Comparison of ENCODE assay signal across 8 mouse cellular contexts in the genomic region with DNA sequence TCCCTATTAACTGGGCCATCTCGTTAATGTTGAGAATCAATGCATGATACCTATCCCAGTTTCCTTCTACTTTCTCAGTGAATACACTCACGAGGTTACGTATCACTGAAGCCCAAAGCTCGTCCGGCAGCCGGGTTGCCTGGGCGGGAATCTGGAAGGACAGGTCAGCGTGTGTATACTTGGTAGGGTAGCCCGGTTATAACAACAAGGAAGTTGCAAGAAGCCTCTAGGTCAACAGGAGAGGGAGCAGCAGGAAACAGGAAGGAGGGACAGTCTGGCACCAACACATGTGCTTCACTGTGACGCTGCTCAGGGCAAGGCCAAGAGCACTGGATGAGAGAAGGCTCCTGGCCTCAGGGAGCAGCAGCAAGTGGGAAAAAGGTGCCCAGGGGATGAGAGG. TPM values are rescaled to one million over a fixed set of nuclear protein-coding genes. Genes with fewer than 3 reads are reported as not detected.
DNase-seq lines count a peak whose midpoint lies in the region; ATAC-seq and TF ChIP-seq lines count a peak whose summit lies in the region.

No protein-coding gene starts in this region.

- no peaks in the 10 kb centered on the region for H3K36me3 ChIP-seq in midbrain, embryonic 16.5 days (ENCODE audit: control insufficient read depth, insufficient read depth, low read length)
- no peaks in the 10 kb centered on the region for H3K36me3 ChIP-seq in midbrain, embryonic 14.5 days (ENCODE audit: control insufficient read depth, insufficient read depth, low read length)
- no peaks in the 10 kb centered on the region for H3K36me3 ChIP-seq in heart, embryonic 11.5 days (ENCODE audit: control insufficient read depth, insufficient read depth, low read length)
- no peaks in the 10 kb centered on the region for H3K36me3 ChIP-seq in liver, adult 2 months (ENCODE audit: control insufficient read depth, insufficient read depth, low read length)
- no peaks in the 10 kb centered on the region for H3K36me3 ChIP-seq in stomach, embryonic 14.5 days (ENCODE audit: control insufficient read depth, insufficient read depth, low read length)

- H3K79me2 ChIP-seq in liver, adult 2 months (ENCODE audit: control insufficient read depth, insufficient read depth, low read length), result no peaks in the 10 kb centered on the region; the same call in 1 of the 2 replicates

- H3K27ac ChIP-seq in midbrain, embryonic 16.5 days (ENCODE audit: low read length), result peak overlapping the region; percentile 18; the same call in 1 of the 2 replicates
- H3K27ac ChIP-seq in midbrain, embryonic 14.5 days (replicated peaks; ENCODE audit: low read depth, low read length), result no peak overlapping the region
- 0 out of 2 replicates have a peak overlapping the region, but pooled peaks have one; percentile 22 for H3K27ac ChIP-seq in heart, embryonic 11.5 days (ENCODE audit: low read depth, low read length)
- H3K27ac ChIP-seq in liver, adult 2 months (replicated peaks; ENCODE audit: insufficient read depth, low read depth, low read length), result peak overlapping the region; percentile 34
- no peak overlapping the region for H3K27ac ChIP-seq in stomach, embryonic 14.5 days (ENCODE audit: low read length)

- H3K4me1 ChIP-seq in midbrain, embryonic 16.5 days (ENCODE audit: control insufficient read depth, insufficient read depth, low read length), result no peaks in the 10 kb centered on the region
- no peaks in the 10 kb centered on the region for H3K4me1 ChIP-seq in midbrain, embryonic 14.5 days (ENCODE audit: control insufficient read depth, insufficient read depth, low read length)
- H3K4me1 ChIP-seq in heart, embryonic 11.5 days (ENCODE audit: control insufficient read depth, insufficient read depth, low read length), result 0 out of 2 replicates have a peak, but pooled peaks cover 5% of the 10 kb centered on the region
- H3K4me1 ChIP-seq in liver, adult 2 months (ENCODE audit: control insufficient read depth, insufficient read depth, low read length), result no peaks in the 10 kb centered on the region
- no peaks in the 10 kb centered on the region for H3K4me1 ChIP-seq in stomach, embryonic 14.5 days (ENCODE audit: control insufficient read depth, insufficient read depth, low read length)

- H3K9me3 ChIP-seq in midbrain, embryonic 16.5 days (replicated peaks; ENCODE audit: control insufficient read depth, low read length, poor library complexity, severe bottlenecking), result no peaks in the 10 kb centered on the region
- no peaks in the 10 kb centered on the region for H3K9me3 ChIP-seq in midbrain, embryonic 14.5 days (ENCODE audit: control insufficient read depth, low read length)
- no peaks in the 10 kb centered on the region for H3K9me3 ChIP-seq in heart, embryonic 11.5 days (replicated peaks; ENCODE audit: control insufficient read depth, low read length)
- H3K9me3 ChIP-seq in stomach, embryonic 14.5 days (ENCODE audit: control insufficient read depth, low read depth, low read length), result no peaks in the 10 kb centered on the region

- TF ChIP-seq CTCF in liver, adult 2 months (IDR thresholded peaks at IDR 0.05; ENCODE audit: low read depth, low read length), result no peak

- no peaks in the 10 kb centered on the region for H3K27me3 ChIP-seq in midbrain, embryonic 16.5 days (ENCODE audit: control insufficient read depth, insufficient read depth, low read depth, low read length)
- H3K27me3 ChIP-seq in midbrain, embryonic 14.5 days (ENCODE audit: control insufficient read depth, insufficient read depth, low read length), result no peaks in the 10 kb centered on the region
- no peaks in the 10 kb centered on the region for H3K27me3 ChIP-seq in heart, embryonic 11.5 days (ENCODE audit: control insufficient read depth, insufficient read depth, low read length)
- no peaks in the 10 kb centered on the region for H3K27me3 ChIP-seq in liver, adult 2 months (ENCODE audit: control insufficient read depth, insufficient read depth, low read length)
- H3K27me3 ChIP-seq in stomach, embryonic 14.5 days (ENCODE audit: control insufficient read depth, insufficient read depth, low read length), result no peaks in the 10 kb centered on the region

- DNase-seq in midbrain, embryonic 14.5 days, result no peak
- peak; percentile 12 for DNase-seq in liver, adult 2 months (ENCODE audit: extremely low read depth, low read depth, low spot score)
- no peak for DNase-seq in retina, postnatal 1 day
- no peak for DNase-seq in c-Kit-positive CD71-positive TER-119-positive erythroid progenitor cells, embryonic 14.5 days (ENCODE audit: low spot score)
- no peak for DNase-seq in layer of hippocampus, postnatal 36 days

- no peak for TF ChIP-seq POLR2A in liver, adult 2 months (IDR thresholded peaks at IDR 0.05; ENCODE audit: extremely low read depth, insufficient read depth, low read length)

- no peak overlapping the region for H3K9ac ChIP-seq in midbrain, embryonic 16.5 days (ENCODE audit: low read depth, low read length)
- no peak overlapping the region for H3K9ac ChIP-seq in midbrain, embryonic 14.5 days (replicated peaks; ENCODE audit: low read length)
- H3K9ac ChIP-seq in heart, embryonic 11.5 days (ENCODE audit: low read depth, low read length), result no peak overlapping the region; the same call in 1 of the 2 replicates
- no peak overlapping the region; the same call in 1 of the 2 replicates for H3K9ac ChIP-seq in liver, adult 2 months (ENCODE audit: low read depth, low read length)
- H3K9ac ChIP-seq in stomach, embryonic 14.5 days (replicated peaks; ENCODE audit: low read depth, low read length), result no peak overlapping the region

- no peak; the same call in 1 of the 2 replicates for ATAC-seq in midbrain, embryonic 16.5 days
- ATAC-seq in midbrain, embryonic 14.5 days (ENCODE audit: low FRiP score, low TSS enrichment), result no peak
- ATAC-seq in heart, embryonic 11.5 days (replicated peaks; ENCODE audit: insufficient number of reproducible peaks, low FRiP score, low TSS enrichment), result peak; percentile 57; the same call in 1 of the 2 replicates
- peak; percentile 53; the same call in 1 of the 2 replicates for ATAC-seq in stomach, embryonic 14.5 days (ENCODE audit: insufficient number of reproducible peaks, insufficient read depth, low FRiP score, low read depth)

- H3K4me2 ChIP-seq in midbrain, embryonic 16.5 days (ENCODE audit: low read length), result no peak overlapping the region
- no peak overlapping the region for H3K4me2 ChIP-seq in midbrain, embryonic 14.5 days (ENCODE audit: low read length)
- H3K4me2 ChIP-seq in heart, embryonic 11.5 days, result 0 out of 2 replicates have a peak overlapping the region, but pooled peaks have one; percentile 17
- H3K4me2 ChIP-seq in stomach, embryonic 14.5 days (replicated peaks; ENCODE audit: low read depth, low read length), result no peak overlapping the region

- WGBS in midbrain, embryonic 16.5 days, result 86% methylated on average over 10 of the region's 10 CpGs
- 85% methylated on average over 10 of the region's 10 CpGs for whole genome bisulfite sequencing in midbrain, embryonic 14.5 days
- 55% methylated on average over 10 of the region's 10 CpGs for WGBS in heart, embryonic 11.5 days (ENCODE audit: insufficient replicate concordance)
- WGBS in liver, adult 2 months, result 66% methylated on average over 10 of the region's 10 CpGs
- 60% methylated on average over 10 of the region's 10 CpGs for WGBS in stomach, embryonic 14.5 days

- H3K4me3 ChIP-seq in midbrain, embryonic 16.5 days (ENCODE audit: low read depth, low read length), result no peak overlapping the region
- no peak overlapping the region for H3K4me3 ChIP-seq in midbrain, embryonic 14.5 days (replicated peaks; ENCODE audit: low read depth, low read length)
- H3K4me3 ChIP-seq in heart, embryonic 11.5 days (ENCODE audit: low read depth, low read length), result no peak overlapping the region
- H3K4me3 ChIP-seq in liver, adult 2 months (ENCODE audit: insufficient read depth, low read depth, low read length), result 0 out of 2 replicates have a peak overlapping the region, but pooled peaks have one; percentile 1
- H3K4me3 ChIP-seq in stomach, embryonic 14.5 days (ENCODE audit: low read depth, low read length), result no peak overlapping the region

RNA-seq across cellular contexts. Expression of gene Ica1, which starts 7.9 kb away (rescaled TPM):
- 74.0 and 82.4 TPM in 2 replicates for polyA plus RNA-seq in midbrain, embryonic 16.5 days (2015; fragmentation: Nextera tagmentation; extraction: Ambion mirVana)
- 59.0 and 62.6 TPM in 2 replicates for polyA plus RNA-seq in midbrain, embryonic 14.5 days (2014; fragmentation: Nextera tagmentation; extraction: Ambion mirVana)
- 36.9 and 37.1 TPM in 2 replicates for polyA plus RNA-seq in heart, embryonic 11.5 days (2014; fragmentation: Nextera tagmentation; extraction: Ambion mirVana)
- 2.9 and 3.4 TPM in 2 replicates for total RNA-seq in liver, adult 2 months (2014; rRNA removed)
- polyA plus RNA-seq in liver, adult 2 months (2012; rRNA removed), result 0.54 and 0.84 TPM in 2 replicates
- 25.4 and 25.6 TPM in 2 replicates for polyA plus RNA-seq in stomach, embryonic 14.5 days (2014; fragmentation: Nextera tagmentation; extraction: Ambion mirVana)
- total RNA-seq in layer of hippocampus, postnatal 36 days (2021), result 10 to 100 TPM; 56.3 to 61.7 TPM

Comparison
In these comparisons a context has a peak if more than half of its experiments do, and no peak if none do; other contexts are left out.
1. H3K27ac ChIP-seq: peak in midbrain, embryonic 16.5 days (single experiment), heart, embryonic 11.5 days (single experiment) and liver, adult 2 months (single experiment); none in midbrain, embryonic 14.5 days (single experiment) and stomach, embryonic 14.5 days (single experiment).
2. ATAC-seq: peak in heart, embryonic 11.5 days (single experiment) and stomach, embryonic 14.5 days (single experiment); none in midbrain, embryonic 16.5 days (single experiment) and midbrain, embryonic 14.5 days (single experiment).
3. RNA of gene Ica1, which starts 7.9 kb away (polyA plus RNA-seq): 74.0 to 82.4 TPM in midbrain, embryonic 16.5 days, 59.0 to 62.6 TPM in midbrain, embryonic 14.5 days, 36.9 to 37.1 TPM in heart, embryonic 11.5 days and 25.4 to 25.6 TPM in stomach, embryonic 14.5 days; 0.54 to 0.84 TPM in liver, adult 2 months; every median in the first group is over 10 times any median in the second.